Mouse (Mus musculus) embryo, embryonic 11.5 days (tissue): ENCODE data around the gene Traf3ip3.

Source experiments
- DNase-seq: peaks from one replicate; pipeline ENCODE4 v3.0.0-alpha.2; 2012; ENCODE audit warnings: low read depth, low spot score

Traf3ip3 gene

GRCm38 (mm10) chr1:193128055-193128454 is 73.4 kb downstream of the Traf3ip3 start:
- DNase-seq: no peak

- no peak for DNase-seq
Measured at GRCm38 (mm10) chr1:193125835-193126234, 75.7 kb downstream of the Traf3ip3 start.
